Mouse (Mus musculus) CH12.LX (cell line): ENCODE measurements at regions not wholly inside any gene's neighbourhood (a gene's known extent, or its start where the extent isn't known, plus 50 kb on each side); places are given as distances from the start of the nearest gene placed in this dataset.

ENCODE experiments used
- CTCF ChIP-seq, 2 experiments: IDR thresholded peaks in 1 of 2; conservative IDR thresholded peaks in 1 of 2; 2 replicates each; pipeline ENCODE4 v1.5.1; 2011 to 2012; ENCODE audit warnings: low read depth in 2 of 2, low read length in 2 of 2, improper control_type of control experiment in 1 of 2, inconsistent platforms in 1 of 2, mild to moderate bottlenecking in 1 of 2, moderate library complexity in 1 of 2
- EP300 ChIP-seq: IDR thresholded peaks from 2 replicates; pipeline ENCODE4 v1.6.1; 2011; ENCODE audit warnings: low read length, improper control_type of control experiment
- ETS1 ChIP-seq: conservative IDR thresholded peaks from 2 replicates; pipeline ENCODE4 v1.6.1; 2012; ENCODE audit warnings: low read depth, mild to moderate bottlenecking, inconsistent platforms, low read length, improper control_type of control experiment, moderate library complexity
- MXI1 ChIP-seq: IDR thresholded peaks from 2 replicates; pipeline ENCODE4 v1.6.1; 2011; ENCODE audit warnings: mild to moderate bottlenecking, low read depth, low read length, improper control_type of control experiment
- POLR2A ChIP-seq: IDR thresholded peaks from 2 replicates; pipeline ENCODE4 v1.6.1; 2011; ENCODE audit warnings: low read depth, mild to moderate bottlenecking, improper control_type of control experiment, low read length
- POLR2AphosphoS2 ChIP-seq: IDR thresholded peaks from 2 replicates; pipeline ENCODE4 v1.6.1; 2011; ENCODE audit warnings: low read depth, low read length, improper control_type of control experiment
- UBTF ChIP-seq: IDR thresholded peaks from 2 replicates; pipeline ENCODE4 v1.6.1; 2012; ENCODE audit warnings: low read depth, mild to moderate bottlenecking, inconsistent platforms, low read length, improper control_type of control experiment, moderate library complexity
- ZKSCAN1 ChIP-seq: IDR thresholded peaks from 2 replicates; pipeline ENCODE4 v1.6.1; 2012; ENCODE audit warnings: low read depth, inconsistent platforms, low read length, improper control_type of control experiment, borderline replicate concordance

GRCm38 (mm10) chr2:133474174-133474573 lies 77.8 kb upstream of the Bmp2 start:
- TF ChIP-seq UBTF (no peak), EP300 (no peak), ZKSCAN1 (no peak), POLR2A (no peak), POLR2AphosphoS2 (no peak), CTCF (conservative IDR thresholded peaks at IDR 0.05 in 1 of 2, IDR thresholded peaks at IDR 0.05 in 1 of 2; ENCODE audit: low read depth in 2 of 2, low read length in 2 of 2) (no peak), ETS1 (no peak), MXI1 (no peak)
